Mouse (Mus musculus) ES-E14 (cell line): ENCODE measurements around the gene Rnf212.

Experiments
- CHD2 ChIP-seq: IDR thresholded peaks from 2 replicates; pipeline ENCODE4 v1.6.1; 2014; ENCODE audit warnings: mild to moderate bottlenecking, low read depth, low read length, inconsistent platforms
- HCFC1 ChIP-seq: IDR thresholded peaks from 2 replicates; pipeline ENCODE4 v1.6.1; 2012; ENCODE audit warnings: low read length, inconsistent platforms, borderline replicate concordance; ENCODE audit not compliant: insufficient read depth
- MAFK ChIP-seq: IDR thresholded peaks from 2 replicates; pipeline ENCODE4 v1.6.1; 2014; ENCODE audit warnings: mild to moderate bottlenecking, low read depth, low read length, inconsistent platforms; ENCODE audit not compliant: insufficient read depth
- ZNF384 ChIP-seq: IDR thresholded peaks from 2 replicates; pipeline ENCODE4 v1.6.1; 2012; ENCODE audit warnings: low read depth, low read length, inconsistent platforms

- TF ChIP-seq ZNF384 (no peak), MAFK (no peak), CHD2 (no peak), HCFC1 (no peak)
These were observed 47.4 kb downstream of the Rnf212 start for GRCm38 (mm10) chr5:108727425-108727824.
